Mouse (Mus musculus): ENCODE measurements at regions not wholly inside any gene's neighbourhood (a gene's known extent, or its start where the extent isn't known, plus 50 kb on each side); places are given as distances from the start of the nearest gene placed in this dataset.

DNA sequence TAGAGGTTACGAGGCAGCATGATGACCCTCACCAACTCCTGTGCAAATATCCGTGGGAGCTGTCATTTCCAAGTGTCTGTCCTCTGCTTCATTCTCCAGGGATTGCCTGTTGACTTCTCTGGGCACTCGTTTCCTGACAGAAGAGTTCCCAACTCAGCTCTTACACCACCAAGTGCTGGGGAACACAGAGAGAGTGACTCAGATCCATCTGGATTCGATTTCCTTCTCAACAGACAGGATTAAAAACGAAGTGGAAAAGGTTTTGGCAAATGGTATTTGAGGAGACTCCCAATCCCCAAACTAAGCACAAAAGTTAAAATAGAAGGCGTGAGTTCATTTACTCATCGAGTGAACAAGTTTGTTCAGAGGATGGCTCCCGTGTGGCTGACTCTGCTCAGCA, 266.7 kb upstream of the A1bg start:
- TF ChIP-seq POLR2A (IDR thresholded peaks at IDR 0.05; ENCODE audit: borderline replicate concordance, control insufficient read depth, low read depth, low read length) (no peak), CTCF (IDR thresholded peaks at IDR 0.05; ENCODE audit: control insufficient read depth, insufficient read depth, low read length) (no peak)
